Mouse (Mus musculus): ENCODE data around the gene Ep300.

Ep300 gene

DNA sequence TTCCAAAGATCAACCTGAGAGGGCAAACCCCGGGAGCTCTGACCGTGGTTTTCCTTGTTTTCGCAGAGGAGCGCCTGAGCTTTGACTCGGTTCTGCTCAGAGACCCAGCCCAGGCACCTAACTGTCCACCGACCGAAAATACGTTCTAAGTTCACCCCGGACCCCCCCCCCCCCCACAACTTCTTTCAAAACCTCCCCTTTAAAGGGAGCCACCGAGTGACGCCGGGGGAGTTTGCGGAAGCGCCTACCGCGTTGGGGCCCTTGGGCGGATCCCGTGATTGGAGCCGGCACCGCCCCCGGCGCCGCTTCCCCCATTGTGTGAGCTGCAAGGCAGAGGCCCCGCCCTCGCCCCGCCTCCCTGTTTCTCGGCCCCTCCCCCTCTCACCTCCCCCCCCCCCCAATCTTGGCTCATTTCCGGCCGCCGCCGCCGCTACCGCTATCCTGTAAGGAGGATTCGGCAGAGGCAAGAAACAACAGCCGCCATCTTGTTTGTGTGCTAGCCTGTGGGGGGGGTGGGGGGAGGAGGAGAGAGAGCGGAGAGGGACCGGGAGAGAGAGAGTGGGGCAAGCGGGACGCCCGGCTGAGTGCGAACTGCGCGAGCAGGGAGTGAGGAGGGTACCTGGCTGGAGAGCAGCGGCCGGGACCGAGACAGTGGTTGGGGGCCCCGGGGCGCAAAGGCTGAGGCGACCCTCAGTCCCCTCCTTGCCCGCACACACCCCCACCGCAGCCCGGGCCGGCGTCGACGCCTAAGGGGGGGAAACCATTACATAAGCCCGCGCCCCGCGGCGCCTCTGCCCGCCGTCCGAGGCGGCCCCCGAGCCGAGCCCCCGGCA lies at the start of gene Ep300:
Ep300 (plus strand) TSS at position 439 of the 833 bp plus-strand sequence.
- DNase-seq (ENCODE audit: low spot score in 2 of 2), result peak; percentile 91 to 95

DNA sequence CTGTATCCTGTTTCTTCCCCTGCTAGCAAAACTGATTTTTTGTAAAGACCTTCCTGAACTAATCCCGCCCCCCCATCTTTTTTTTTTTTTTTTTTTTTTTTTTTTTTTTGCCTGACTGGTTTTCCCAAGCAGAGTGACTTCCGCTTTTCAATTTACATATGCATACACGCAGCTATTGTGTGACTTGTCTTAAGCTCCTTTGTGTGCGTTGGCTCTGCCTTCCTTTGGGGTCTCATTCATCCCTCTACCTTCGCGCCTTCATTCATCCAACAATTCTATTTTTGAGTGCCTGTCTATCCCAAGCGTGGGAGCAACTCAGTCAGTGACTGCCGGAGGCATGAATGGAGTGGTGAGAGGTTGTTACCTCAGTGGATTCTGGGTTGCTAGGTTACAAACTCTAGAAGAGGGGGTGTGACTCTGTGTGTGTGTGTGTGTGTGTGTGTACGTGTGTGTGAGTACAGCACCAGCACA lies 49.2 kb upstream of the Ep300 start:
- peak; percentile 48 to 63 for DNase-seq (ENCODE audit: low spot score in 2 of 2)

DNA sequence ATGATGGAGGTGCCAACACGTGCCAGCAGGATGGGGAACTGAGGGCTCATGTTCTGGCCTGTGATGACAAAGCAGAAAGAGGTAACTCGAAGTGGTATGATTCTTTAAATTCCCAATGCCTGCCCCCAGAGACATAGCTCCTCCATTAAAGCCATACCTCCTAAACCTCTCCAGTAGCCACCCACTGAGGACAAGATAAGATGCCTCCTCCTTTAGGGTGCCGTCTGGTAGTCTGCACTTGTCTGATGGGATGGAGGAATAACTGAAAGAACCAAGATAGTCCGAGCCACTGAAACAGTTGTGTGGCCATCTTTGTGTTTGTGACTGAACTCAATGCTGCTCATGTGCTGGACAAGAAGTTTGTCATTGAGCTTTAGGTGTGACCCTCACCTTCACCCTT lies 47.0 kb upstream of the Ep300 start:
- no peak for DNase-seq (ENCODE audit: low spot score in 2 of 2)

DNA sequence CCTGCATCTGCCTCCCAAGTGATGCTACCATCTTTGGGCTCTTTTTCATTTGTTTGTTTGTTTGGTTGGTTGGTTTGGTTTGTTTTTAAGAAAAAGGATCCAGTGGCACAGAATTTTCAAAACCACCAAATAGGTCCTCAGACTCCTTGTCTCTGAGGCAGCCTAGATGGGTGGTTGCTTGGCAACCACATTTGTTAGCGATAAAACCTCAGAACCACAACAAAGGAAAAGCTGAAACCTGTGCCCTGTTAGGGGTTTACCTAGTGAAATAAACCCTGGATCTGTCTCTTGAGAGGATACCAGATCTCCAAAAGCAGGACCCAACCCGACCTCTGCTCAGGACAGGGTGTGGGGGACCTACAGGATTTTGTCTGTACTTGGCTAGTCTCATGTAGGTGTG lies 45.6 kb upstream of the Ep300 start:
- DNase-seq (ENCODE audit: low spot score in 2 of 2), result no peak

- DNase-seq (ENCODE audit: low spot score in 2 of 2), result no peak
Observed at GRCm38 (mm10) chr15:81544916-81545315, 40.2 kb upstream of the Ep300 start.

DNA sequence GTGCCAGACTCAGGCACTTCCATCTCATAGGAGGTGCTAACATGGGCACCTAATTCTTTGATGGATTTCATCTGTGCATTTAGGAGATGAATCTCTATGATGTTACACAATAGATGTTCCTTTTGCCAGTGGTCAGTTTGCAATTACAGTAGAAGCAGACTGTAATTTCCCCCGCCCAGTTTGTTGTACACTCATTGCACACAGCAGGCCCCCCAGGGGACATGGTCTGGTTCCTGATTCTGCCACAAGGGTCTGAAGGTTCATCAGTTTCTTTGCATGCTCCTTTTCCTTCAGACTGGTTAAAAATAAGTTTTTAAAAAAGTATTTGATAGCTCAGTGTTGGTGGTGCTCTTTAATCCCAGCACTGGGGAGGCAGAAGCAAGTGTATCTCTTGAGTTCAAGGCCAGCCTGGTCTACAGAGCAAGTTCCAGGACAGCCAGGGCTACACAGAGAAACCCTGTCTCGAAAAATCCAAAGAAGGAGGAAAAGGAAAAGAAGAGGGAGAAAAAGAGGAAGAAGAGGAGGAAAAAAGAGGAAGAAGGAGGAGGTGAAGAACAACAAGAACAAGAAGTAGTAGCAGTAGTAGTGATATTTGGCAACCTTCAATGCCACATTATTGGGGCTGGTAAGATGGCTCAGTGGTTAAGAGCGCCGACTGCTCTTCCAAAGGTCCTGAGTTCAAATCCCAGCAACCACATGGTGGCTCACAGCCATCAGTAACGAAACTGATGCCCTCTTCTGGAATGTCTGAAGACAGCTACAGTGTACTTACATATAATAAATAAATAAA lies 39.6 kb upstream of the Ep300 start:
- DNase-seq (ENCODE audit: low spot score in 2 of 2), result no peak

GRCm38 (mm10) chr15:81553455-81553854 lies 31.7 kb upstream of the Ep300 start:
- DNase-seq (ENCODE audit: low spot score in 2 of 2), result no peak

- no peak for DNase-seq (ENCODE audit: low spot score in 2 of 2)
Observed at GRCm38 (mm10) chr15:81554558-81555297, 30.4 kb upstream of the Ep300 start.

GRCm38 (mm10) chr15:81555986-81556385 lies 29.2 kb upstream of the Ep300 start:
- no peak for DNase-seq (ENCODE audit: low spot score in 2 of 2)

DNA sequence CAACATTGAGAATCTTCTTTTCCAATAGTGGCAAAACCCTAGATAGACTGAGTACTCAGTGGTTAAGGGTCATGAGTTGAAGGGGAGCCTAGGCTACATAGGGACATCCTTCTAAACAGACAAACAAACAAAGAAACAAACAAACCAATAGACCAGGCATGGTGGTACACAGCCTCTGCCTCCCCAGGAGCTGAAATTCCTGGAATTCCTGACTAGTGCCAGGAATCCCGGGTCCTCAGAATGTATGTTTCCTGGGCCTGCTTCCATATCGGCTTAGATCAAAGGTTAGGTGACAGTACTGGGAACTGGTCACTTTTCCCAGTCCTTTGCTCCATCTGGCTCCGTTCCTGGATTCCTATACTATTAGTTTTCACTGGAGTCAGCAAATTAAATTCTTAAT lies 23.6 kb upstream of the Ep300 start:
- DNase-seq (ENCODE audit: low spot score in 2 of 2), result no peak

GRCm38 (mm10) chr15:81561996-81562395 lies 23.2 kb upstream of the Ep300 start:
- no peak for DNase-seq (ENCODE audit: low spot score in 2 of 2)

- no peak for DNase-seq (ENCODE audit: low spot score in 2 of 2)
Observed at GRCm38 (mm10) chr15:81562491-81563488, 22.4 kb upstream of the Ep300 start.

DNA sequence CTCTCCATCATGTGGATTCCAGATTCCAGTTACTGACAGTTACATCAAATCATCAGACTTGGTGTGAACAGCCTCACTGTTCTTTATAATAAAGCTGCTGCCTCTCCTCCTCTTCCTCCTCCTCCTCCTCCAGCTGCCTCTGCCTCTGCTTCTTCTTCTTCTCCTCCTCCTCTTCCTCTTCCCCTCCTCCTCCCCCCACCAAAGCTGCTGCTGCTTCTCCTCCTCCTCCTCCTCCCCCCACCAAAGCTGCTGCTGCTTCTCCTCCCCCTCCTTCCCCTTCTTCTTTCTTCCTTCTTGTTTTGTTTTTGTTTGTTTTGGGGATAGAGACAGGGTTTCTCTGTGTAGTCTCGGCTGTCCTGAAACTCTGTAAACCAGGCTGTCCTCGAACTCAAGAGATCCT lies 17.1 kb upstream of the Ep300 start:
- no peak for DNase-seq (ENCODE audit: low spot score in 2 of 2)

DNA sequence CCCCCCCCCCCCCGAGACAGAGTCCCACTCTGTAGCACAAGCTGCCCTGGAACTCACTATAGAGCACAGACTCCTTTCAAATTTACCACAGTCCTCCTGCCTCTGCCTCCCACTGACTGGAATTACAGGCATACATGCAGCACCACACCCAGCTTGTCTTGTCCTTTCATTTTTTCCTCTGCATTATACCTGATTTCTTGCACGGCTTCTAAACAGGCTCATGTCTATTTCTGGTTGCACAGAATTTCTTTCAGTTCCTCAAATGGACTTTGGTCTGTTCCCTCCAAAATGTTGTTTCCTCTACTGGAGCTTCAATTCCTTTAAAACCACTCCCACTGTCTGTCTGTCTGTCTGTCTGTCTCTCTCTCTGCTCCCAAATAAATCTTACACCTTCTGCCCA lies 16.6 kb upstream of the Ep300 start:
- no peak for DNase-seq (ENCODE audit: low spot score in 2 of 2)

GRCm38 (mm10) chr15:81576961-81577360 lies 8.2 kb upstream of the Ep300 start:
- no peak for DNase-seq (ENCODE audit: low spot score in 2 of 2)

DNA sequence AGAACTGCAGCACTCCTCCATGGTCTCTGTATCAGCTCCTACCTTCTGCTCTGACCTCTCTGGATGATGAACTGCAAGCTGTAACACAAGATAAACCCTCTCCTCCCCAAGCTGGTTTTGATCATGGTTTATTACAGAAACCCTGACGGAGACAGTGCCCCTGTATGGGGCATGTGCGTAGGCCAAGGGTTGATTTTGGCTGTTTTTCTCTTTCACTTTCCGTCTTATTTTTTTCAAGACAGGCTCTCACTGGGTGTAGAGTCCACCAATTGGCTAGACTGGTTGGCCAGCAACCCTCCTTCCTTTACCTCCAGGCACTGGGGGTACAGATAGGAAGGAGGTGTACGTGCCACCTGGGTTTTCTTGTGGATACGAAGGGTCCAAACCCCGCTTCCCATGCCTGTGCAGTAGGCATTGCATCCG lies 7.4 kb upstream of the Ep300 start:
- DNase-seq (ENCODE audit: low spot score in 2 of 2), result no peak

- no peak for DNase-seq (ENCODE audit: low spot score in 2 of 2)
Observed at GRCm38 (mm10) chr15:81584466-81584865, 685 bp upstream of the Ep300 start.

GRCm38 (mm10) chr15:81585746-81586461 lies 753 bp downstream of the Ep300 start:
- peak; percentile 44 to 77 for DNase-seq (ENCODE audit: low spot score in 2 of 2)

DNA sequence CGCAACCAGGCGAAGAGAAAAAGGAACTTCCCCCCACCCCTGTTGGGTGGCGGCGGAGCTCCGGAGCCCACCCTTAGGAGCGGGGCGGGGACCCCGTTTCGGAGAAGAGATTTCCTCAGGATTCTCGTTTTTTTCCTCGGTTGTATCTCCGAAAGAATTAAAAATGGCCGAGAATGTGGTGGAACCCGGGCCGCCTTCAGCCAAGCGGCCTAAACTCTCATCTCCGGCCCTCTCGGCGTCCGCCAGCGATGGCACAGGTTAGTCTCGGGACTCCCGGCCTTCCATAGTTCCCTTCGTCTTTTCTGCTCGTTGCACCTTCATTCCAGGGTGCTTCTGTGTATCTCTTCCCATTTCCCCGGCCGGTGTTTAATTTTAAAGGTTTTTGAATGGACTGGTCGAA lies 1.3 kb downstream of the Ep300 start:
- no peak for DNase-seq (ENCODE audit: low spot score in 2 of 2)

GRCm38 (mm10) chr15:81587686-81588085 lies 2.5 kb downstream of the Ep300 start:
- no peak for DNase-seq (ENCODE audit: low spot score in 2 of 2)

All from left cerebral cortex, adult 9 months (tissue).